Mouse (Mus musculus) G1E (cell line): ENCODE measurements around the gene Ndufa13. TPM values are rescaled to one million over a fixed set of nuclear protein-coding genes. Genes with fewer than 3 reads are reported as not detected.

ENCODE experiments used
- ATAC-seq: 2 replicates; pipeline ENCODE4 v1.8.0; 2016; ENCODE audit warnings: mild to moderate bottlenecking; ENCODE audit not compliant: insufficient number of reproducible peaks, poor library complexity, low FRiP score, severe bottlenecking; ENCODE audit errors: extremely low read depth
- DNase-seq: peaks from one replicate; pipeline ENCODE4 v3.0.0; 2012; ENCODE audit warnings: low spot score
- H3K27me3 ChIP-seq: 2 replicates; pipeline ENCODE4 v1.6.1; 2012; ENCODE audit warnings: mild to moderate bottlenecking, low read length, inconsistent platforms; ENCODE audit not compliant: insufficient read depth
- H3K36me3 ChIP-seq: replicated peaks from 2 replicates; pipeline ENCODE3; 2012; ENCODE audit warnings: mild to moderate bottlenecking, inconsistent platforms
- H3K4me1 ChIP-seq: 2 replicates; pipeline ENCODE4 v1.6.1; 2012; ENCODE audit warnings: low read depth, low read length, inconsistent platforms, mixed read lengths; ENCODE audit not compliant: insufficient read depth
- H3K4me3 ChIP-seq: 2 replicates; pipeline ENCODE4 v1.5.1; 2012; ENCODE audit warnings: low read depth, mild to moderate bottlenecking, inconsistent platforms, low read length, moderate library complexity, mixed read lengths
- H3K9me3 ChIP-seq: replicated peaks from 2 replicates; pipeline ENCODE4 v1.6.1; 2012; ENCODE audit warnings: inconsistent platforms
- CTCF ChIP-seq: IDR thresholded peaks from 2 replicates; pipeline ENCODE4 v1.5.1; 2012; ENCODE audit warnings: low read depth, low read length, inconsistent platforms, mixed read lengths
- GATA1 ChIP-seq: IDR thresholded peaks from 2 replicates; pipeline ENCODE4 v1.6.1; 2012; ENCODE audit warnings: borderline replicate concordance, low read length, inconsistent platforms, mixed read lengths
- GATA2 ChIP-seq: IDR thresholded peaks from 2 replicates; pipeline ENCODE4 v1.6.1; 2012; ENCODE audit warnings: low read depth, low read length, inconsistent platforms, borderline replicate concordance
- POLR2AphosphoS5 ChIP-seq: IDR thresholded peaks from 2 replicates; pipeline ENCODE4 v1.6.1; 2012; ENCODE audit warnings: low read depth, low read length, inconsistent platforms; ENCODE audit not compliant: insufficient replicate concordance
- TAL1 ChIP-seq: conservative IDR thresholded peaks from 2 replicates; pipeline ENCODE4 v1.6.1; 2012; ENCODE audit warnings: low read depth, low read length, inconsistent platforms, mixed read lengths
- polyA plus RNA-seq: library from polyadenylated mRNA; stranded (reverse); fragments of >175 nt; gene quantifications from 2 replicates; pipeline ENCODE4 v1.2.3, GENCODE M21; 2012
- total RNA-seq, 2 experiments: library from RNA; stranded (forward) in 1 of 2; stranded (reverse) in 1 of 2; fragments of 200-1000 nt in 1 of 2; fragments of >200 nt in 1 of 2; fragmentation: Nextera tagmentation in 1 of 2; gene quantifications; 2 replicates each; pipeline ENCODE4 v1.2.3; 2014 to 2017

Ndufa13 gene
- total and polyA plus RNA-seq, 3 experiments: 85.0 to 158 (median 111) TPM

DNA sequence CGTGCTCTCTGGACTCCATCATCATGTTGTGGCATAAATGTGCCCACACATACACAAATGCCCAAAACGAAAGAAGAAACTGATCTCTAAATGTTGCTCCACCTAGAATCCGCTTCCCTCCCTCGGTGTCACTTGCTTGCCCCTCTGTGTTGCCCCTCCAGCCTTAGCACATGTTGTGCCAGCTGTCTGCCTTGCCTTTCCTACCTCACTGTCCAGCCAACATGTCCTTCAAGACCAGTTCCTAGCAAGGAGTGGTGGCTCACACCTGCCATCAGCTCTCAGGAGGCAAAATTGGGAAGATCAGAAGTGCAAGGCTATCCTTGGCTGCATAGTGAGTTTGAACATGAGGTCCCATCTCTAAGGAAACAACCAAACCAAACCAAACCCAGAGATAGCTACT is 25.0 kb downstream of the Ndufa13 start:
- no peak overlapping the region for H3K4me3 ChIP-seq
- no peak for TF ChIP-seq POLR2AphosphoS5
- TF ChIP-seq TAL1: no peak
- no peak for TF ChIP-seq GATA2
- no peak for TF ChIP-seq CTCF
- no peak for TF ChIP-seq GATA1

DNA sequence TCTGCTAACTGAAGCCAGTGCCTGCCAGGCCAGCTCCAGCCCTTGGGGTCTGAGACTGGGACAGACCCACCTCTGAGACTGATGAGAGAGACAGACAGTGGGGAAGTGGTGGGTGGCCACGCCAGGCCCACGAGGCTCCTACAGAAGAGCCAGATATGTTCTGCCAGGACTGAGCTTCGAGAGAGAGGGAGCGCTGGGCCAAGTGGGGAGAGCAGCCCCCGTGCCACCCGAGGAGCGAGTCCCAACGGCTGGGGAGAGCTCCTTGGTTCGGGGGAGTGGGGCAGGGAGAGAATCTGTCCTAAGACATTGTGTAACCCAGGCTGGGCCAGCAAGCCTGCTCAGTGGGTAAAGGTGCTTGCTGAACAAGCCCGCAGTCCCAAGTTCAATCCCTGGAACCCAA is 25.4 kb downstream of the Ndufa13 start:
- DNase-seq (no peak), ATAC-seq (no peak)
- Histone ChIP-seq H3K36me3 (no peaks in the 10 kb centered on the region), H3K9me3 (peaks cover 25% of the 10 kb centered on the region), H3K27me3 (peaks cover 15% of the 10 kb centered on the region; the same call in 1 of the 2 replicates), H3K4me1 (peaks cover 8% of the 10 kb centered on the region), H3K4me3 (no peak overlapping the region)
- TF ChIP-seq GATA1 (no peak), TAL1 (no peak), GATA2 (no peak), POLR2AphosphoS5 (no peak), CTCF (no peak)

More for the DNA sequence above, 25.0 kb downstream of the Ndufa13 start:
- H3K36me3 ChIP-seq: no peaks in the 10 kb centered on the region
- peaks cover 8% of the 10 kb centered on the region for H3K4me1 ChIP-seq
- H3K9me3 ChIP-seq: peaks cover 29% of the 10 kb centered on the region
- ATAC-seq: no peak
- no peak for DNase-seq
- H3K27me3 ChIP-seq: peaks cover 15% of the 10 kb centered on the region; the same call in 1 of the 2 replicates

- Histone ChIP-seq H3K4me3 (no peak overlapping the region), H3K36me3 (no peaks in the 10 kb centered on the region), H3K4me1 (peaks cover 8% of the 10 kb centered on the region), H3K9me3 (peaks cover 16% of the 10 kb centered on the region), H3K27me3 (peaks cover 20% of the 10 kb centered on the region; the same call in 1 of the 2 replicates)
- TF ChIP-seq POLR2AphosphoS5 (no peak), TAL1 (no peak), GATA1 (no peak), CTCF (no peak), GATA2 (no peak)
- ATAC-seq (no peak), DNase-seq (no peak)
These were observed 26.3 kb downstream of the Ndufa13 start for GRCm38 (mm10) chr8:69876097-69876496.

- H3K4me3 ChIP-seq: no peak overlapping the region
- ATAC-seq (no peak), DNase-seq (no peak)
- TF ChIP-seq TAL1: no peak
- TF ChIP-seq GATA2: no peak
- no peak for TF ChIP-seq CTCF
- TF ChIP-seq GATA1: no peak
- TF ChIP-seq POLR2AphosphoS5: no peak
- peaks cover 8% of the 10 kb centered on the region; the same call in 1 of the 2 replicates for H3K4me1 ChIP-seq
- peaks cover 2% of the 10 kb centered on the region; the same call in 1 of the 2 replicates for H3K9me3 ChIP-seq
- peaks cover 30% of the 10 kb centered on the region for H3K27me3 ChIP-seq
- H3K36me3 ChIP-seq: no peaks in the 10 kb centered on the region
These were observed 27.7 kb downstream of the Ndufa13 start for GRCm38 (mm10) chr8:69874654-69875053.

DNA sequence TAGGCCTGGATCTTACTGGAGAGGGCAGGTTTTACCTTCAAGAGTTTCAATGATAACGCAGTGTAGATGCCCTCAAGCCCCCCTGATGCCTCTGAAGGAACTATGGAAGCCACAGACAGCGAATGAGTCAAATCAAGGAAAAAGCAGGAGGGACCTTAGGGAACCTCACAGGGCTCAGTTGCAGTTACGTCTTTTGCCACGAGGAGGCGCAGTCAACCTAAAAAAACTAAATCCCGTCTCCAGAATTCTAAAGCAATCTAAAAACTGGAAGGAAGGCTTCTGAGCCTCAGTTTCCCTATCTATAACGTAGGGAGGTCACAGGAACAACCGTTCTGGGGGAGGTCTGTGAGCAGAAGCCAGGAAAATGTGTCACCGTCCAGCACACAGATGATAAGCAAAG is 28.2 kb downstream of the Ndufa13 start:
- H3K4me1 ChIP-seq: peaks cover 8% of the 10 kb centered on the region; the same call in 1 of the 2 replicates
- no peaks in the 10 kb centered on the region for H3K36me3 ChIP-seq
- DNase-seq (no peak), ATAC-seq (no peak)
- no peaks in the 10 kb centered on the region for H3K9me3 ChIP-seq
- H3K27me3 ChIP-seq: peaks cover 29% of the 10 kb centered on the region
- TF ChIP-seq TAL1 (no peak), CTCF (peak; percentile 82)
- H3K4me3 ChIP-seq: no peak overlapping the region

DNA sequence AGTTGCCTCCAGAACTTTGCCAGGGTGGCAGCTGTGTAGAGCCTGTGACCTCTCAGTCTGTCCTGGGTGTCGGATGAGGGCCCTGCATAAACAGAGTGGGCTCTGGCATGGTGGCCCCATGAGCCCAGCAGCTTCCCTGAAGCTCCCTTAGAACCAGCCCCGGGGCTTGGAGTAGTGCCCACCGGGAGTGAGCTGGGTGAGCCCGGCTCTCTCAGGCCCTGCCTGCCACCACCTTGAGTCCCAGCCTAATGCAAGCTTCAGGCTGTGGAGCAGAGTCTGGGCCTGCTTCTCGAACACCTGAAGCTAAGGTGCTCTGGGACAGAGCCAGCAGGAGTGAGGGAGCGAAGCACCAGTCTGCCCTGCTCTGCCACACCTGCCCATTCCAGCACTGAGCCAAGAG is 31.5 kb downstream of the Ndufa13 start:
- Histone ChIP-seq H3K9me3 (no peaks in the 10 kb centered on the region), H3K4me1 (peaks cover 3% of the 10 kb centered on the region; the same call in 1 of the 2 replicates), H3K36me3 (no peaks in the 10 kb centered on the region), H3K4me3 (no peak overlapping the region), H3K27me3 (peaks cover 23% of the 10 kb centered on the region)
- TF ChIP-seq TAL1: no peak
- TF ChIP-seq CTCF: no peak
- no peak for TF ChIP-seq POLR2AphosphoS5
- TF ChIP-seq GATA1: no peak
- TF ChIP-seq GATA2: no peak
- ATAC-seq: no peak
- no peak for DNase-seq
